Mouse (Mus musculus) forebrain, embryonic 10.5 days (tissue): ENCODE results near the gene Atp8b5. TPM values are rescaled to one million over a fixed set of nuclear protein-coding genes. Genes with fewer than 3 reads are reported as not detected.

Experiments
- DNase-seq: peaks from one replicate; pipeline ENCODE4 v3.0.0-alpha.2; 2017; ENCODE audit warnings: low spot score; ENCODE audit errors: extremely low spot score
- H3K27ac ChIP-seq: fragments of 300-500 bp; sonication (generic); 2 replicates; pipeline ENCODE4 v1.5.1; 2016; ENCODE audit warnings: mild to moderate bottlenecking
- H3K27me3 ChIP-seq: fragments of 300-500 bp; sonication (generic); 2 replicates; pipeline ENCODE4 v1.6.1; 2016; ENCODE audit warnings: mild to moderate bottlenecking; ENCODE audit not compliant: poor library complexity, severe bottlenecking
- H3K36me3 ChIP-seq: fragments of 300-500 bp; sonication (generic); replicated peaks from 2 replicates; pipeline ENCODE4 v1.6.1; 2016; ENCODE audit warnings: mild to moderate bottlenecking, moderate library complexity
- H3K4me1 ChIP-seq: fragments of 300-500 bp; sonication (generic); 2 replicates; pipeline ENCODE4 v1.6.1; 2016
- H3K4me3 ChIP-seq: fragments of 300-500 bp; sonication (generic); 2 replicates; pipeline ENCODE4 v1.5.1; 2016; ENCODE audit warnings: mild to moderate bottlenecking, moderate library complexity
- H3K9me3 ChIP-seq: fragments of 300-500 bp; sonication (generic); 2 replicates; pipeline ENCODE4 v1.6.1; 2016; ENCODE audit warnings: mild to moderate bottlenecking, moderate library complexity
- WGBS: fragments of 180-500 bp; shearing (Covaris S2); methylation state at CpG from one replicate; pipeline ENCODE4 v1.1.7; 2016; 5-methylcytosine and 5-hydroxymethylcytosine counted together
- polyA plus RNA-seq: library from polyadenylated mRNA; unstranded; fragments of >200 nt; fragmentation: Nextera tagmentation; extraction: Ambion mirVana; gene quantifications from 2 replicates; pipeline ENCODE4 v1.2.1, GENCODE M21; 2016

The Atp8b5 gene
- polyA plus RNA-seq, 1 experiment from 2014 or later, result 0.32 TPM

DNA sequence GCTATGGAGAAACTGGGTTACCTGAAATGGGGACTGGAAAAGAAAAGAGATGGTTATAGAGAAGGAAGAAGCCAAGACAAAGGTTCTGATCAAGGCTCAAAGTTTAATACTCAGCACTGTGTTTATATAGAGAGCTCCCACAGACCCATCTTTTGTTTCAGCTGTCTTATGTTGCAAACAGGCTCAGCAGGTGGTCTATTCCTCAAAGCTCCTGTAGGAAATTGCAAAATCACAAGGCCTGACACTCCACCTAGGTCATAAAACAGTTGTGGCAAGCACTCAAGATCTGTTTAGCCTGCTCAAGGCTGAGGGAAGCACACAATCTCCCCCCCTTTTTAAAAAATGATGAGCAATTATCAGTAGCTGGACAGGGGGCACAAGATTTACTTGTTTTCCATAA lies 69.2 kb downstream of the Atp8b5 start:
- Histone ChIP-seq H3K27me3 (no peaks in the 10 kb centered on the region), H3K4me3 (no peak overlapping the region), H3K27ac (no peak overlapping the region), H3K4me1 (no peaks in the 10 kb centered on the region), H3K36me3 (no peaks in the 10 kb centered on the region), H3K9me3 (peaks cover 12% of the 10 kb centered on the region; the same call in 1 of the 2 replicates)
- DNase-seq, result no peak

DNA sequence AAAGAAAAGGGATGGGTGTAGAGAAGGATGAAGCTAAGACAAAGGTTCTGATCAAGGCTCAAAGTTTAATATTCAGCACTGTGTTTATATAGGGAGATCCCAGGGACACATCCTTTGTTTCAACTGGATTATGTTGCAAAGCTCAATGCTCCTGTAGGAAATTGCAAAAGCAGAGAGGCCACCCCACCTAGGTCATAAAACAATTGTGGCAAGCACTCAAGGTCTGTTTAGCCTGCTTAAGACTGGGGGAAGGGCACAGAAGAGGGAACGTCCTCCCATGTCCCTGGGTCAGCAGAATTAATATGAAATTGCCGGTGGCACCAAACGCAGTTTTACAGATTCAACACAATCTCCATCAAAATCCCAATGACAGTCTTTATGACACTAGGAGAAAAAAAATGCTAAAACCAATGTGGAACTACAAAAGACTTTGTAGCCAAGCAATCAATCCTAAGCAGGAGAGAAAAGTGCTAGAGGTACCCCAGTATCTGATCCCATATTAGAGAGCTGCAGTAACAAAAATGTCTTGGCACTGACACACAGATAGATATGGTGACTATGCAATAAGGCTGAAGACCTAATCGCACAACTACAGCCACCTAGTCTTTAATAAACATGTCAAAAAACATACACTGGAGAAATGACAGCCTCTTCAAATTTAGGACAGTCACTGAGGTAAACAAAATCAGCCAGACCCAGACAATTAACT lies 73.3 kb downstream of the Atp8b5 start:
- no peak overlapping the region for H3K4me3 ChIP-seq
- 83% methylated on average over 4 of the region's 4 CpGs for WGBS
- no peaks in the 10 kb centered on the region for H3K4me1 ChIP-seq
- no peak for DNase-seq
- H3K9me3 ChIP-seq, result peaks cover 12% of the 10 kb centered on the region; the same call in 1 of the 2 replicates
- no peak overlapping the region for H3K27ac ChIP-seq
- no peaks in the 10 kb centered on the region for H3K36me3 ChIP-seq
- no peaks in the 10 kb centered on the region for H3K27me3 ChIP-seq

- Histone ChIP-seq H3K9me3 (peaks cover 6% of the 10 kb centered on the region; the same call in 1 of the 2 replicates), H3K4me3 (no peak overlapping the region), H3K4me1 (no peaks in the 10 kb centered on the region), H3K27ac (no peak overlapping the region), H3K36me3 (no peaks in the 10 kb centered on the region), H3K27me3 (no peaks in the 10 kb centered on the region)
- WGBS, result 67% methylated on average over 7 of the region's 7 CpGs
- no peak for DNase-seq
These were observed 74.4 kb downstream of the Atp8b5 start for GRCm38 (mm10) chr4:43341276-43341891.

GRCm38 (mm10) chr4:43342443-43342842 lies 75.5 kb downstream of the Atp8b5 start:
- Histone ChIP-seq H3K27ac (no peak overlapping the region), H3K4me1 (no peaks in the 10 kb centered on the region), H3K27me3 (no peaks in the 10 kb centered on the region), H3K36me3 (no peaks in the 10 kb centered on the region), H3K9me3 (no peaks in the 10 kb centered on the region), H3K4me3 (no peak overlapping the region)
- no peak for DNase-seq
- 92% methylated on average over 10 of the region's 10 CpGs for WGBS

DNA sequence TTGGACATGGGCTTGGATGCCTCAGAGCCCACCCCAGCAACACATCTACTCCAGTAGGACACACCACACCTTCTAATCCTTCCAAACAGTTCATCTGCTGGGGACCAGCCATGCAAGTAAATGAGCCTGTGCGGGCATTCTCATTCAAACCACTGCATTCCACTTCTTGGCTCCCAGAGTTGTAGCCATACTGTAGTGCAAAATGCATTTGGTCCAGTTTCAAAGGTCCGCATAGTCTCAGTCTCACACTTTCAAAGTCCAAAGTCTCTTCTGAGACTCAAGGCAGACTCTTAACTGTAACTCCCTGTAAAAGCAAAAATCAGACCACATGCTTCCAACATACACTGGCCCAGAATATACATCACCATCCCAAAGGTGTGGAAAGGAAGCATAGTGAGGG lies 78.0 kb downstream of the Atp8b5 start:
- no peaks in the 10 kb centered on the region for H3K27me3 ChIP-seq
- no peak overlapping the region for H3K27ac ChIP-seq
- no peak for DNase-seq

DNA sequence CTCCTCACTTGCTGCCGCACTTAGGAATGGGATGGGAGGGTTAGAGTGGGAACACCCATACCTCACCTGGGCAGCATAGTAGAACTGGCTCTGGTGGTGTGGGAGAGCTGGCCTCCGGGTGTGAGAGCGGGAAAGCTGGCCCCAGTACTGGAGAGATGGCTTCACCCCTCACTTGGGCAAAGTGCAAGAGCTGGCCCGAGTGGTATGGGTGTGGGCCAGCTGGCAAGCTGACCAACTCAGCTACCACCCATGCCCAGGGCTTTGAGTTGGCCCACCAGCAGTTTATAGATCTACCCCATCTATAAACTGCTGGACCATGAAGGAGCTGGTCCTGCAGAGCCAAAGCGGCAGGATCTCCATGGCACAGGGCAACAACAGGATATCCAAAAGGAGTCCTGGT lies 82.2 kb downstream of the Atp8b5 start:
- no peaks in the 10 kb centered on the region for H3K4me1 ChIP-seq
- 91% methylated on average over 5 of the region's 5 CpGs for WGBS

More for the DNA sequence above, 78.0 kb downstream of the Atp8b5 start:
- no peaks in the 10 kb centered on the region for H3K36me3 ChIP-seq
- H3K4me1 ChIP-seq, result no peaks in the 10 kb centered on the region
- no peak overlapping the region for H3K4me3 ChIP-seq
- WGBS, result 82% methylated on average over 2 of the region's 2 CpGs
- no peaks in the 10 kb centered on the region for H3K9me3 ChIP-seq

GRCm38 (mm10) chr4:43350038-43350560 lies 83.1 kb downstream of the Atp8b5 start:
- DNase-seq, result no peak
- Histone ChIP-seq H3K4me1 (no peaks in the 10 kb centered on the region), H3K27ac (no peak overlapping the region), H3K9me3 (no peaks in the 10 kb centered on the region), H3K27me3 (no peaks in the 10 kb centered on the region), H3K4me3 (no peak overlapping the region), H3K36me3 (no peaks in the 10 kb centered on the region)
- WGBS, result 88% methylated on average over 6 of the region's 6 CpGs

More for the DNA sequence above, 82.2 kb downstream of the Atp8b5 start:
- Histone ChIP-seq H3K4me3 (no peak overlapping the region), H3K27ac (no peak overlapping the region), H3K9me3 (no peaks in the 10 kb centered on the region), H3K27me3 (no peaks in the 10 kb centered on the region), H3K36me3 (no peaks in the 10 kb centered on the region)
- no peak for DNase-seq

- 91% methylated on average over 6 of the region's 6 CpGs for whole genome bisulfite sequencing
These were observed 86.7 kb downstream of the Atp8b5 start for GRCm38 (mm10) chr4:43353662-43354061.

DNA sequence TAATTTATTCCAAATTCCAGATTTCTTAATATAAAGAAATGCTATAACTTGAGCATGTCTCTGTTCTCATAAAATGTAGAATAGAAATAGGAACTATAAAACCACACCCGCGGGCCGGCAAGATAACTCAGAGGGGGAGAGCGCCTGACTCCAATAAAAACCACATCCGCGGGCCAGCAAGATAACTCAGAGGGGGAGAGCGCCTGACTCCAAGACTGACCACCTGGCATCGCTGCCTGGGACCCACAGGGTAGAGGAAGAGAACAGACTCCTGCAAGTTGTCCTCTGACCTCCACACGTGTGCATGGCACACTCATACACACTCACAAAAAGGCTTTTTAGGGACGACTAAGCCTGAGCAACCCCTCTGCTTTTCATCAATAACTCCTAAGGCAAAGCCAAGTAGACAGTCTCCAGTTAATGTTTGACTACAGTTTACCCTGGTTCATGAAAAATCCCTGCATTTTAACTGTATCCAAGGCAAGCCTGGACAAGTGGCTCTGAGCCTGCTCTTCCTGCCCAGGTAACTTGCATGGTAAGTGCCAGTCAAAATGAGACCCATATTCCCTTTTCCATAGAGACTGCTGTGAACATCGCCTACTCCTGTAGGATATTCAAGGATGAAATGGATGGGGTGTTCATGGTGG lies 98.1 kb downstream of the Atp8b5 start:
- Histone ChIP-seq H3K9me3 (0 out of 2 replicates have a peak, but pooled peaks cover under 1% of the 10 kb centered on the region), H3K4me1 (no peaks in the 10 kb centered on the region), H3K27me3 (no peaks in the 10 kb centered on the region), H3K36me3 (no peaks in the 10 kb centered on the region), H3K27ac (no peak overlapping the region), H3K4me3 (no peak overlapping the region)
- 92% methylated on average over 11 of the region's 11 CpGs for WGBS
- DNase-seq, result no peak

More at GRCm38 (mm10) chr4:43353662-43354061, 86.7 kb downstream of the Atp8b5 start:
- H3K36me3 ChIP-seq, result no peaks in the 10 kb centered on the region
- DNase-seq, result no peak
- no peaks in the 10 kb centered on the region for H3K9me3 ChIP-seq
- no peak overlapping the region for H3K4me3 ChIP-seq
- no peaks in the 10 kb centered on the region for H3K27me3 ChIP-seq
- no peak overlapping the region for H3K27ac ChIP-seq
- no peaks in the 10 kb centered on the region for H3K4me1 ChIP-seq

DNA sequence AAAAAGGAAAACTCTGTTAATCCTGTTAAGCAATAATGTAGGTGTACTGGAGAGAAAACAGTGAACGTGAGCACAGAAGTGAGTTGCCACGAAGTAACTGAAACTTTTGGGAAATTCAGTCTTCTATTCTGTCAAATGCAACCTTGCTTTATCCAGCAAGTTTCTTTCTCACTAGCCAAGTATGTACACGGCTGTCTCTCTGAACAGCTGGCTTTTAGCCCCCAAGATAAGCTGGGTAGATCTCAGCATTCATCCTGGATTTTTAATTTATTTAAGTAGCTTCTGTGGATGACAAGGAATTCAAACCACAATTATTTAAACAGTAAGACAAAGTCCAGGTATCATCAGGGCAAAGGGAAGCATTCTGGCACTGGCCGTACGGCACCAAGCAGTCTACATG lies 100.3 kb downstream of the Atp8b5 start:
- Histone ChIP-seq H3K36me3 (no peaks in the 10 kb centered on the region), H3K4me1 (no peaks in the 10 kb centered on the region), H3K27me3 (no peaks in the 10 kb centered on the region), H3K4me3 (no peak overlapping the region), H3K9me3 (no peaks in the 10 kb centered on the region), H3K27ac (no peak overlapping the region)
- WGBS, result 89% methylated on average over 5 of the region's 5 CpGs
- no peak for DNase-seq

- Histone ChIP-seq H3K27me3 (no peaks in the 10 kb centered on the region), H3K4me1 (no peaks in the 10 kb centered on the region), H3K9me3 (no peaks in the 10 kb centered on the region), H3K4me3 (no peak overlapping the region), H3K27ac (no peak overlapping the region), H3K36me3 (no peaks in the 10 kb centered on the region)
- 93% methylated on average over 9 of the region's 9 CpGs for WGBS
- DNase-seq, result no peak
These were observed 100.8 kb downstream of the Atp8b5 start for GRCm38 (mm10) chr4:43367787-43368186.

DNA sequence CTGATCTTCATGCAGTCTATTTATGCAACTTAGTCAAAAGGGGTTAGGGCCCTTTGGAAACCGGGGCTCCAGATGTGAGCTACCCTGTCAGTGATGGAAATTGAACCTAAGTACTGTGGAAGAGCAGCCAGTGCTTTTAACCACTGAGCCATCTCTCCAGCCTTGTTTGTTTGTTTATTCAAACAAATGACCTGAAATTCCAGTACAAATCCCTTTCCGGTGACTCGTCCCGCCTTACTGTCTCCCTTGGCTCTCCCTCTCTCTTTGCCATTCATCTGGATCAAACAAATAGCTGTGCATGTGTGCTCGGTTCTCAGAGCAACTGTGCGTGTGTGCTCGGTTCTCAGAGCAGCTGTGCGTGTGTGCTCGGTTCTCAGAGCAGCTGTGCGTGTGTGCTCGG lies 104.4 kb downstream of the Atp8b5 start:
- no peak for DNase-seq
- Histone ChIP-seq H3K4me1 (no peaks in the 10 kb centered on the region), H3K27me3 (no peaks in the 10 kb centered on the region), H3K36me3 (no peaks in the 10 kb centered on the region), H3K9me3 (no peaks in the 10 kb centered on the region), H3K4me3 (no peak overlapping the region), H3K27ac (no peak overlapping the region)
- 83% methylated on average over 11 of the region's 11 CpGs for WGBS

- DNase-seq, result no peak
- 69% methylated on average over 4 of the region's 4 CpGs for WGBS
- Histone ChIP-seq H3K4me3 (no peak overlapping the region), H3K27me3 (no peaks in the 10 kb centered on the region), H3K4me1 (no peaks in the 10 kb centered on the region), H3K36me3 (no peaks in the 10 kb centered on the region), H3K27ac (no peak overlapping the region), H3K9me3 (no peaks in the 10 kb centered on the region)
These were observed 105.2 kb downstream of the Atp8b5 start for GRCm38 (mm10) chr4:43372155-43372554.
